Mouse (Mus musculus): Measurements from ENCODE around the gene Naa38.

Naa38 gene

DNA sequence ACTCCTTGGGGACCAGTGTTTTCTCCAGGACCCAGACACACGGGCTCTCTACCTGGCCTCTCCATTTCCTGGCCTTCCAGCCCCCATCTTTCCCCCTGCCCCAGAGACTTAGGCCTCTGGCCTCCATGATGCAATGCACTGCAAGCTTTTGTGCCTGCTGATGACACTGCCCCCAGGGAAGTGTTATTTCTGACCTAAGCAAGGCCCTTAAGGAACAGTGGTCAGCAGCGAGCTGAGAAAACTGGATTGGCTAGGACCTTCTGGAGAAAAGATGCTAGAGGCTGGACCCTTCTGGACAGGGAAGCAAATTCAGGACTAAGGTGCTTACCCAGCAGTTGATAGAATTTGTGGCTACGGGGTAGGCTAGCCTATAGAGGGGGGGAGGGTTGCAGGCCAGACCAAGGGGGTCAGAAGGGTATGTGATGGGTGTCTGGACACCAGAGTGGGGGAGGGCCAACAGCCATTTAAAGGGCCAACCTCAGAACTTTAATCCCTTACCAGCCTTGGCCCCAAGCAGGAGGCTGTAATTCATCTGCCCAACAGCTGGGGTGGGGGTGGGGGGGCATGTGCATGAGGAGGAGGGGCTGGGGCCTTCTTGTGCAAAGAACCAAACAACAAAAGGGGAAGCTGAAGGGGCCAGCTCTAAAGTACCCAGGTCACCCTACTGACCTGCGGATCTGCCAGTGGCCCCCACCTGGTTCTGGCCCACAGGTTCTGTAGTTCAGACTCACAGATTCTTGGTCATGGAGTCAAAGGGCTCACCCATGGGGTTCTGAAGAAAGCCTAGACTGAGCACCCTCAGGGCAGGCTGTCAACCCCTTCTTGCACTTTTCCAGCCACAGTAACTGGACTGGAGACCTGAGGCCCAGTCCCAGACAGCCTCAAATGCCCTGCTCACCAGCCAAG lies 19.4 kb downstream of the Naa38 start:
- peak; percentile 72 for DNase-seq (ENCODE audit: low read depth)

DNA sequence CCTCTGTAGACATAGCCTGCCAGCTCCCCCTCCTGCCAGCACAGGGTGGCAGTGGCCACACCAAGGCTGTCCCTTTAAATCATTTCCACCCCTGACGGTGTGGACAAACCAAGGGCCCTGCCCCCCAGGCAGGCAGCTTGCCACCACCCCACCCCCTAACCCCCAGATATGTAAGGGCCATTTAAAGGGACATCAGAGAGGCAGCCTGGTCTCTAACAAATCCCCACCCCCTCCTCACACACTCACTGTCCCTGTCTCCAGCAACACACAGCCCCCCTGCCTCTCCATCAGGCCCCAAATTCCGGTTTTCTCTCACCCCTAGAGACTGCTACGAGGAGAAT lies 20.0 kb downstream of the Naa38 start:
- DNase-seq (ENCODE audit: low read depth): peak; percentile 91

DNA sequence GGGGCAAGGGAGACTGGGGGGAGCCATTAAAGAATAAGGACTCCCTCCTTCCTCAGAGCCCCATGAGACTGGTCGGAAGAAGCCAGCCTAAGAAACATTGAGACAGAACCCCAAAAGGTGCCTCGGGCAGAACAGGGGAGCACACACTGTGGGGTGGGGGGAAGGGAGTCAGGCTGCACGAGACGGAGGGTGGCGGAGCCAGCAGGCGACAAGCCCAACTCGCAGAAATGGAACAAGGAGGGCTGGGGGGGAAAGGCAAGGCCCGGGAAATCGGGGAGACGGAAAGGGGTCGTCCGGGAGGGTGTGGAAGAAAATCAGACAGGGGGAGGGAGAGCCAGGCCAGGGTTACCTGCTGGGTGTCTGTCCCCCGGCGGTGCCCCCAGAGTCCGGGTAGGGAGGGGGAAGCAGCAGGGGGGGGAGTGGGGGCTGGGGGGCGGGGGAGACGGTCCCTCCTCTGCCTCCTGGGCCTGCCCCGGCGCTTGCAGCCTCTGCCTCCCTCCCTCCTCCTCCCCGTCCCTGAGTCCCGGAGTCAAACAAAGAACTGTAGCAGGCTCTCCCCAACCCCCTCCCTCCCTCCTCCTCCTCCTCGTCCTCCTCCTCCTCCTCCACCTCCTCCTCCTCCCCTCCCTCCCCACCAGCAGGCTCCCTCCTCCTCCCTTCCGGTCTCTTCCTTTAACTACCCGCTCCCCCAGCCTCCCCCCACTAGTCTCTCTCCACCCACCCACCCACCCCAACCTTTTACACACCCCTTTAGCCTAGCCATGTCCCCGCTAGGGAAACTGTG lies 20.6 kb downstream of the Naa38 start:
- DNase-seq (ENCODE audit: low read depth): peak; percentile 88

DNA sequence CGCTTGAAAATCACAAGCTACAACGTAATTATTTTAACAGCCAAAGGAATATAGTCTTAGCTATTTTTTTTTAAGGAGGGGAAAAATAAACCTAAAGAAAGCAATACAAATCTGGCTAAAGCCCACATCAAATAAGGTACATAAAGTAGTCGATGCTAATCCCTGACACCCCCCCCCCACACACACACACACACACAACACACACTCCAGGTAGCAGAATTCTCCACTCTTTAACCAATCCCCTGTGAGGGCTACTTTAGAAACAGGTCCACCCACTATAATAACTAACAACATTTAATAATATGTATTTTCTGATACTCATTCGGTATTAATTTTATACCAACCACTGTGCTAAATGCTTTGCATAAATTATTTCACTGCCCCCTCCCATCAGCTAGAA lies 21.2 kb downstream of the Naa38 start:
- no peak for DNase-seq (ENCODE audit: low read depth)

DNA sequence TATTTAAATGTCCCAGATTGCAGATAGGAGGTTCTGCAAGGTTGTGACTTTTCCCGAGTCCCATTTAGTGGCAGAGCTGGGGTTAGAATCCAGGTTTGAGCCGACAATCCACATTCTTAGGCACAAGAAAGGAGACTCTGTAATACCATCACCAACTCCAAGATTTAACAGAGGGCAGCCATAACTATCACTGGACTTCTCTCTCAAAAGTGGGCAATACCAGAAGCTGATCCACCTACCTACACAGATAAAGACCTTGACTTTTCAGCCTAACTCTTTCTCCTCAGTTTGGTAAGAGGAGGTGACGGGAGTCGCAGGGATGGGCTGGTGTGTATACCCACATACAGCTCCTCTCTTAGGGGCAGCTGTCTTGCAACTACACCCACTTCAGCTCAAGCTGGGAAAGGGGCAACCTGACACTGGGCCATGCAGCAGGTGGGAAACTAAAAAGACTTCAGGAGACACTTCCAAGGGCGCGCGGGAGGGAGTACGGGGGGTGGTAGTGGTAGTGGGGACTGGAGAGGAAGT lies 21.7 kb downstream of the Naa38 start:
- DNase-seq (ENCODE audit: low read depth): no peak

DNA sequence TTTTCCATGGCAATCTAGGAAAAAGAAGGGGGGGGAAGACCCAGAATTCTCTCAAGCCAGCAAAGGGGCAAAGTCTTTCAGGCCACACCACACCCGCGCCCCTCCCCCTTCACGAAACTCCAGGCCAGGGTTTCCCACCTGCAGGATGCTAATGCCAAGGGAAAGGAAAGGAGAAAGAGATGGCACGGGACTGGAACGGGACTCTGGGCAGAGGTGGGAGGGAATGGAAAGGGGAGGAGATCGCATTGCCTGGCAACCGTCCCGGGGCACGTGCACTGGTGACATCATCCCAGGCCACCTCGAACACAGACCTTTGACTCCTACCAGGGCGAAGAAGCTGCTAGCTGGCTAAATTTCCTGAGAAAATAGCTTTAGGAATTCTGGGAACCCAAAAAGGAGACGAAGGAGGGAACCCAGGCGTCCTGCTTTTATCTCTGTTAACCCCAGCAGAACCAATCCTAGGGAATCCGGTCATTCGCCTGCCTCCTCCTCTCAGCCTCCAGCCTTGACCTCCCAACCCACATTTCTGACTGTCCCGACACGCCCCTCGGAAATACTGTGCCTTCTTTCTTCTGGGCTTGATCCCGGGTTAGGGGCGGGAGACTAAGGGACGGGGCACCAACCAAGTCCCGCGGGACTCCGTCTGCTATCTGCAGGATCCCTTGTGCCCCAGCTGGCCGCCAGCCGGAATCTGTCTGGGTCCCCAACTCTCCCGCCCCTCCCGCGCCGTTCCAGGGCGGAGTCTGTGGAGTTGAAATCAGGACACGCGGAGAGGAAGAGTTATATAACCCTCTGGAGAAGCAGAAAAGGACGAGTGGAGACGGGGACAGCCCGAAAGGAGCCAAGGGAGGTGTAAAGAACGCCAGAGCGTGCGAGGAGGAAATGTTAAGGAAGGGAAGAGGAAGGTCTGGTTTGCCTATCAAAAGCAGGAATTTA lies 22.4 kb downstream of the Naa38 start:
- peak; percentile 96 for DNase-seq (ENCODE audit: low read depth)

DNA sequence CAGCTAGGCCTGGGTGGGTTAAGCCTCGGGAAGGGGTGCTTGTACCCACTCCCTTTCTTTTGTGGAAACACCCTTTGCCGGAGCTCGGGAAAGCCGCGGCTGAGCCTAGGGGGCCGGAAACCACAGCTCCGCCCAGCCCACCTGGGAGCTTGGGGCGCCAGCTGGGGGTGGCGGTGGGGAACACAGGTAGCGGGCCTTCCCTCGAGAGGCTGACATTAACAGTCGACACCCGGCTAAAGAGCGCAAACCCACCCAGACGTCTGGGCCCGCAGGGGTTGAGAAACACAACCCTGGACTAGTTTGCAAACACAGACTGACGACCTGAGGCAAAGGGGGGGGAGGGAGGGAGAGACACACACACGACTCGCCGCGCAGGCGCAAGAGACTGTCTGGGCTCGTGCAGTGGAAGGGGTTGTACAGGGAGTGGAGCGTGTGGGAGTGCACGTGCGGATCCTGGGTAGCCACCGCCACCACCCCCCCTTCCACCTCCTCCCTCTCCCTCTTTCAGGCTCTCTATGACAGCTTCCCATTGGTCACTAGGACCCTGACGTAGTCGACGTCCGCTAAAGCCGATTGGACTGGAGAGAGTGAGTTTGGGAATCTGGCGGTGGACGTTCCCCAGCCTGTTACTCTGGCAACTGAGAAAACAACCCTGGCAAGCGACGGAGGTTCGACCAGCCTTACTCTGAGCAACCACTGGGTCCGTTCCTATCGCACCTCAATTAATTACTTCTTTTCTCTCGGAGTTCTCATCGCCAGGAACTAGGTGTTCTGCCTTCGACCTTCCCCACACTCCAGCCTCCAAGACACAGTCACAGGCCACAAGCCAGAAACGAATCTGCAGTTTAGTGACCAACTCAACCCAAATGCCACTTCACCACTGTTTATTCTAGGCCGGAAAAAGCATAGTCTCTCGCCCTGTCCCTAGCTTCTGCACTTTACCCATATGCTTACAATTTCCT lies 23.5 kb downstream of the Naa38 start:
- DNase-seq (ENCODE audit: low read depth): peak; percentile 99

DNA sequence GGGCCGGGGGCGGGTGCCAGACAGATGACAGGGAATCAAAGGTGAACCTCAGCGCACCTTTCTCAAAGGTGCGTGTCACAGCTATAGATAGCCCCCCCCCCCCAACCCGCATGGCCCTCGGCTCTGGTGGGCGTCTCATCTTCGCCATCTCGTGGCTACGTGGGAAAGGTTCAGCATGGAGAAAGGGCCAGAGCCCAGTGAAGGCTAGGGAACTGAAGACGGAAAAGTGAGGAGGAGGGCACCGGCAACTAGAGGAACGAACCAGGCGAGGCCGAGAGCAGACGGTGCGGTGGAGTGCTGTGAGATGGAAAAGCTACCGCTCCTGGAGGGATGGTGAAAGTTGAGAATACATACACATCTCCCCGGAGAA lies 24.1 kb downstream of the Naa38 start:
- peak; percentile 62 for DNase-seq (ENCODE audit: low read depth)

DNA sequence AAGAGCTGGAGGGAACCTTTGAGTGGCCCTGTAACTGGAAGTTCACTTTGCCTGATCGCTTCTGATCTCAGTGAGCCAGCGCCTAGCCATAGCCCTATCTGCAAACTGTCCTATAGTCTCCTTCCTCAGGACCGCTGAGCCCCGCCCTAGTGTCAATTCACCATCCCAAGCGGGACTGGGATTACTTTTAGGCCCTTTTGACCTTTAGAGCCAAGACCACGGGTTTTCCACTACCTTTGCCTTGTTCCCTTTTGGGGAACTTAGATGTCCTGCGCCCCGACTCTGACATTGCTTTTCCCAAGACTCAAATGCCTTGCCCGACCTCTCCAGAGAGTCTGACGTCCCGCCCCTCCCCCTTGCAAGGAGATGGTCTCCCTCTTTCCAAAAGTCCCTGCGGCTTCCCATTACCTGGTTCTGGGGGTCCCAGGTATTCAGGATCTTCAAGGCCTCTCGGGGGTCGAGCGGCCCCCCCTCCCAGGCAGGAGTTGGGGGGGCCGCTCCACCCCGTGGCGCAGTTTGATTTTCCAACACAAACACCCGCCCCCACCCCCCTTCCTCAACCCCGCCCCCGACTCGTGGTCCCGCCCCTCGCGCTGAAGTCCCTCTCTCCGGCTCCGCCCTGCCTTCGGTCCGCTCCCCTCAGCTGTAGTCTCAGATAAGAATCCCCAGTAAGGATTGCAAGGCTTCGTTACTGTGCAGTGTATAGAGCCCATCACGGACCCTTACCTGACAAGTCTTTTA lies 24.7 kb downstream of the Naa38 start:
- peak; percentile 76 for DNase-seq (ENCODE audit: low read depth)

DNA sequence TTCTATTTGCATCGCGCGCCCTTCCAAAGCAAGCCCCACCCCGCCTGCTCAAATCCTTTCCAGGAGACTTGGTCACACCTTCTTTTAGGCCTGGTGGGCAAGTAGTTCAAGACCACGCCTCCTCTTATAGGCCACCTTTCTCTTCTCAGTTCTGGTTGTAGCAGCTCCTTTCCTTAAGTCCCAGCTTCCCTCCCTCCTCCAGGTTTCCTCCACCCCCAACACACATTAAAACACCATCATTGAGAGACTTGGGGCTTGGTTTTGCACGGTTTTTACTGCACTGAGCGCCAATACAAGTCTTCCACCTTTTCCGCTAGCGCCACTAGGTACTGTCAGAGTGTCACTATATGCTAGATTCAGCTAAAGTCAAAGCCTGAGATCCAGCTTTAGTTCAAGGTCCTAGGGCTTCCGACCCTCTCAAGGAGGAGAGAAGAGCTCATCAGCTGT lies 25.3 kb downstream of the Naa38 start:
- no peak for DNase-seq (ENCODE audit: low read depth)

DNA sequence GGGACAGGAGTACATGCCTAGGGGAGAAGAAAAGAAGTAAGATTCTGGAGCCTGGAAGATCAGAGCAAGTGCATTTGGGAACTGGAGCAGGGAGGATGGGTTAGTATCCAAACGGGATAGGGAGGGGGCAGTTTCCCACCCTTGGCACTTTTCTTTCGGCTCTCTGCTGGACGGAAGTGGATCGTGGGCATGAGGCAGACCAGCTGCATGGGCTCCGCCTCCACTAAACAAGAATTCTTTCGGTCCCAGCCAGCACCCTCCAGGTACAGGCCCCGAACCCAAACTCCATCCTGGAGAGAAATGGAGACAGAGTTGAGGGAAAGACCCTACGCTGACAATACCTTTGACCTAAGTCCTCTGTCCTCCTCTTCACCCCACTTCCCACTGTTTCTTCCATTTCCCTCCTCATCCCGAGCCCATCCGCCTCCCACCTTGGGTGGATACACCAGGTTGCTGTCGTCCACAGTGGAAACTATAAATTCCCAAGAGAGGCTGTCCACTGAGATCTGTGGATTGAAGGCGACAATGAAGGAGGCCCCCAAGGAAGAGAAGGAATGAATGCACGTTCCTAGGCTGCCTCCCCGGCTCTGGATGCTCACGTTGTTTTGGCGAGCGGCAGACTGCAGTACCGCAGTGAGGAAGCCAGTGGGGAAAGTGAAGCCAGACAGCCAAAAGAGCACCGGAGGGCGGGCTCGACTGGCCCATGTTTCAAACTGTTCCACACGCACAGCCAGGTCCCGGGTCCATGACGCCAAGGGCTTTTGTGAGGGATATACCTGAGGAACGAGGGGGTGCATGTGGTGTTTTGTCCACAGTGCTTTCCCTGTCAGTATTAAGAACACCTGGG lies 26.1 kb downstream of the Naa38 start:
- no peak for DNase-seq (ENCODE audit: low read depth)

DNA sequence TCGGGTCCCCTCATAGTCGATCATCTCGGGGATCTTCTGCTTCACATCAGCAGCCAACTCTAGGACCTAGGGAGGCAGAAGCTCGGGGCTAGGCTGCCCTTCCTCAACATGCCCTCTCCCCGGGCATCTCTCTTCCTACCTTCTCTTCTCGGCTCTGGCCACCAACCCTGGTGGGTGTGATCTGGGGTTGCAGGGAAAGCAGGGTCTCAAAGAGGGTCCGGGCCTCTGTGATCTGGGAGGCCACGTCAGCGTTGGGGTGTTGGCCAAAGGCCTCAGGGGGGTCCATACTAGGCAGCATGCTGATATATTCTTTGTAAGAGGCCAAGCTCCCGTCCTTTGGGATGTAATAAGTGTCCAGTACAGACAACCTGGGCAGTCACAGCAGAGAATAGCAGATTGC lies 27.6 kb downstream of the Naa38 start:
- no peak for DNase-seq (ENCODE audit: low read depth)

DNA sequence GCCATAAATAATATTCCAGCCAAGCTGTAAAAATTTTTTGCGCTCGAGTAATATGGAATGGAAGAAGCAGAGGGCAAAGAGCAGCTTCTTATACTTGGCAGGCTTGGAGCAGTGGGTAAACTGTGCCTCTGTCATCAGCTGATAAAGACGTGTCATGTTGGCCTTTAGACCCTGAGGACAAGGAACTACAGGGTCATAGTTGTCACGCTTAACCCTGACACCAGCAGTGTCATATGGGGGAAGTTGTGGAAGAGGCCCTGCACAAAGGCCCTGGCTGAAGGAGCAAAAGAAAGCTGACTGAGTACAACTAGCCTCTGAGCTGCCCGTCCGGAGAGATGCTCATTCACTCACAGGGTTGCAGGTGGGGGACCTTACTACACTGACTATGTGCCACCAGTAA lies 28.6 kb downstream of the Naa38 start:
- DNase-seq (ENCODE audit: low read depth): no peak

DNA sequence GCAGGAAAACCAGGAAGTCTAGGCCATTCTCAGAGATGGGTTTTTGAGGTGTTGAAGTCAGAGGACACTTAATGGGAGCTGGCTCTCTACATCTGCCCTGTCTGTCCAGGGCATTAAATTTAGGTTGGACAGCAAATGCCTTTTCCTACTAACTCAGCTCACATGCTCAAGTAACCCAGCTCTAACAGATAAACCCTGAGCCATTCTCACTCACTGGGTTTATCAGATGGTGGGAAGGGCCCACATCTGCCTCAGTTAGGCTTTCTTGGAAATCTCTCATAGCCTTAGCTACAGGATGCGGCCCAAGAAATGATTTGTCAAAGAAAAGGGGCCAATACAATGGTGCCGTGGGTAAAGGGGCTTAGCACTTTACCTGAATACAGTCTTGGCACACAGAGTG lies 31.0 kb downstream of the Naa38 start:
- DNase-seq (ENCODE audit: low read depth): no peak

DNA sequence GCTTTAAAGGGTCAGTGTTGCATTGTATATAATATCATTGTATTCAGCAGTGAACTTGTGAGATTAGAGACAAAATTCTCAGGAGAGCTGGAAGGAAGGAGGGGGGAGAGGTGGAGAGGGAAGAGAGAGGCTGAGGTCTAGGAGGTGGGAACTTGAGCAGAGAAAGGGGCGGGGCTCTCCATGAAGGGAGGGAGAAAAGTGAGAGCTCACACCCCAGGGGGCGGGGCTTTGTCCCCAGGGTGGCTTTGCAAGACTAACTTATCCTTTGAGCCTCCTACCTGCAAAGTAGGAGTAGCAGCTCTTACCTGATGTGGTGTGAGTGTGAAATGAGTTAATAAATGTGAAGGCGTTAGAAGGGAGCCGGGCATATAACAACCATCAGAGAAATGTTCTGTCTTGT lies 33.5 kb downstream of the Naa38 start:
- peak; percentile 73 for DNase-seq (ENCODE audit: low read depth)

DNA sequence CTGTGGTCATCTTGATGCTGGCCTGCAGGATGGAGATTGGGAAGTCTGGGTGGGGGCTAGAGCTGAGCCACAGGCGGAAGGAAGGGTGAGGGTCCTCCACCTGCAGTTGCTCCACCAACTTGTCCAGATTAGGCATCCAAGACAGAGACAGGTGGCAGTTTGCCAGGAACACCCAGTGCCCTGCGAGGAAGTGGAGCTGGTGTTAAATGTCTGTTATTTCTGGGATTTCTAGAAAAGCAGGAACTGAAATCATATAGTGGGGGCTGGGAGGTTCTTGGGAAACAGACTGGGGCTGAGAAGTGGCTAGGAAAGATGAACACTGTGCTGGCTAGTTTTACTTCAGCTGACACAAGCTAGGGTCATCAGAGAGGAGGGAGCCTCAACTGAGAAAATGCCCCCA lies 34.0 kb downstream of the Naa38 start:
- peak; percentile 14 for DNase-seq (ENCODE audit: low read depth)

DNA sequence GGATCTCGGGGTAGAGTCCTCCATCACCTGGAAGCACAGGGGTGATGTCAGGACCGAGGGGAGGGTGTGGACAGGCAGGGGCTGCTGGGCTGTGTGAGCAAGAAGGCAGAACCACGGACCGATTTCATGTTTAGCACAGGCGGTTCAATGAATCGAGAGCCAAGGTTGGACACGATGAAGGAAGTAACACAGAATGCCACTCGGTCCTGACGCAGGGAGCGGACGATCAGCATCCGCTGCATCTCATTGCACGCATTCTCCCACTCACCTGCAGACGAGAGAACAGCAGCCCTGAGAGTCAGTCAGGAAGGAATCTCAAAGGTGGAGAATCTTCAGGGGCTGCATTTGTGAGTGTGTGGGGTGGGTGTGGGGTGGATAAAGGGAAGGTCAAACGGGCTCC lies 35.3 kb downstream of the Naa38 start:
- DNase-seq (ENCODE audit: low read depth): no peak

DNA sequence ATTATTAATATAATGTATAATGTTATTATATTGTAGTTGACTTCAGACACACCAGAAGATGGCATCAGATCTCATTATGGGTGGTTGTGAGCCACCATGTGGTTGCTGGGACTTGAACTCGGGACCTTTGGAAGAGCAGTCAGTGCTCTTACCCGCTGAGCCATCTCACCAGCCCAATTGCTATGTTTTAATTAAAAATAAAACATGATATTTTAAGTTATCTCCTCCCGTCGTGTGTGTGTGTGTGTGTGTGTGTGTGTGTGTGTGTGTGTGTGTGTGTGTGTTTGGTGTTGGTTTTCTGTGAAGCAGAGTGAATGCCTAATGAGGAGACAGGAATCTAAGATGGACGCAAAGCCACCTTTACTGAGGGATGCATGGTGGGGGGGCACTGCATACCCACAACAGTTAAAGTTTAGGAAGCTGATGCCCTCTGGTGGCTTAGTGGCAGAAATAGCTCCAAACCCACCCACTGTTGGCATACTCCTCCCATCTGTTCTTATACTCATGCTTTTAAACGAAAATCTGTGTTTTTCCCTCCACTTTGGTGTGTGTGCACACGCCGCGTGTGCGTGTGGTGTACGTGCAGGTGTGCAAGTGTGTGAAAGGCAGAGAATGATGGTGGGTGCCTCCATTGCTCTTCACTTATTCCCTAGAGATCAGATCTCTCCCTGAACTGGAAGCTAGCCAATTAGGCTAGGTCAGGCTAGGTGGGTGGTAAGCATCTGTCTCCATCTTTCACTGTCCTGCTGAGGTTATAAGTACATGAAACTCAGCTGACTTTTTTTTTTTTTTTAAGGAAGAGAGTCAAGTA lies 36.7 kb downstream of the Naa38 start:
- peak; percentile 89 for DNase-seq (ENCODE audit: low read depth)

Measured in 416B (cell line).